Mouse (Mus musculus) cerebellum, adult 11 months (tissue): ENCODE results near the gene Spata3.

Experiments
- DNase-seq: peaks from one replicate; pipeline ENCODE4 v3.0.0; 2022

Spata3 gene

DNA sequence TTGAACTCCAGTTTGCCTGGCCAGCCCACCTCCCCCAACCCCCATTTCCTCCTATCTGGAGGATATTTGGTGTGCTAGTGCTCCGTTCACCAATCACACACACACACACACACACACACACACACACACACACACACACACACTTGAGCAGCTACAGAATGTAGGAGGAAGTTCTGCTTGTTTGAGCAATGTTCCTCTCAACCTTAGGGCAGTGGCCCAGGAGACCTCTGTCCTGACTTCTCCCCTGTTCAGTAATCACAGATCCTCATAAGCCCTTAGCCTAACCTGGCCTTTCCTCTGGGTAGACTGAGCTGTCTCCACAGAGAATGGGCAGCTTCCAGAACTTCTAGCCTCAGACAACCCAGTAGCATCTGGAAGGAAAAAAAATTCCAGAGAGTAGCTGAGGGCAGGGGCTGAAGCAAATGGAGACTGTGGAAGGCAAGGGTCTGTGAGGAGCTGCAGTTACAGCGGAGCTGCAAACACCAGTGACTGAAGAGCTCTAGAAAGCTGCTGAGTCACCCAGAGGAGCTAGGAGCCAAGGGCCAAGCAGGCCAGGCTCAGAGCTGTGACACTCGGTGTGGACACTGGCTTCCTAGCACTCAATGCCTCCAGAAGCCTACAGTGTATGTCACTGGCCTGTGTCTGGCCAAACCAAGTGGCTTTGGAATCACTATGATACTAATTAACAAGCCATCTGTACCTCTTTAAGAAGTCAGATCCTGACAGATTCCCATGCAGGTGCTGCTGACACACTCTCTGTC lies 21.8 kb downstream of the Spata3 start:
- peak; percentile 49 for DNase-seq

DNA sequence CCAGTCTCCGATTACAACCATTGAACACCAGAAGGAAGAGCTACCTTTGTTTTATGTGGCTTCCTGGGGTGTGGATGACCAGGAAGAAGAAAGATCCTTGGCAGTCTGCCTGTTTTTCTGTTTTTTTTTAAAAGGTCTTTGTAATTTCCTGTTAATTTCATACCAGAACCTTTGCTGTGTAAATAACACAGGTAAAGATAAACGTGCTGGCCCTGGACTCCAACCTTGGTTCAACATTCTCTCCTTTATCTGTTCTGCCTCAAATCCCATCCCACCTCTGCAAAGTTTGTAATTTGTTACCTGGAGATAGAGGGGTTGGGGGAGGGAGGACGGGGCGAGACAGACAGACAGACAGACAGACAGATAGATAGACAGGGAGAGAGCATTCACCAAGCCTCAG lies 23.5 kb downstream of the Spata3 start:
- DNase-seq, result no peak

DNA sequence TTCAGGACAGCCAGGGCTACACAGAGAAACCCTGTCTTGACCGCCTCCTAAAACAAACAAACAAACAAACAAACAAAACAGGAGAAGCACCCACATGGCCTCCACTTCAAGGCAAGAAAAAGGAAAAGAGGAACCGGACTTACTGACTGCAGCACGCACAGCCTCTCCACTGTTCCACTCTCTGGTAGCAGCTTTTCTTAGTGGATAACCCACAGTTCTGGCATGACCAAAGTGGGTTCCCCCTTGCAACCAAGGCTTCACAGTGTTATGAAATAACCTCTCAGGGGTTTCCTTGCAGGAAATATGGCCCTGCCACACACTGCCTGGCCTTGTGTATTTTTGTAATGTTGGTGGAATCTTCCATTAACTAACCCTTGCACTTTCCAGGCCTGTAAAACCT lies 24.2 kb downstream of the Spata3 start:
- DNase-seq, result no peak

GRCm38 (mm10) chr1:86045056-86045455 lies 28.4 kb downstream of the Spata3 start:
- DNase-seq, result no peak

- no peak for DNase-seq
Observed at GRCm38 (mm10) chr1:86045848-86046805, 29.5 kb downstream of the Spata3 start, which contains the start of gene 2810459M11Rik. TSS of gene 2810459M11Rik (plus strand) at chr1:86045863.

GRCm38 (mm10) chr1:86046833-86047563 lies 30.4 kb downstream of the Spata3 start:
- DNase-seq, result no peak

DNA sequence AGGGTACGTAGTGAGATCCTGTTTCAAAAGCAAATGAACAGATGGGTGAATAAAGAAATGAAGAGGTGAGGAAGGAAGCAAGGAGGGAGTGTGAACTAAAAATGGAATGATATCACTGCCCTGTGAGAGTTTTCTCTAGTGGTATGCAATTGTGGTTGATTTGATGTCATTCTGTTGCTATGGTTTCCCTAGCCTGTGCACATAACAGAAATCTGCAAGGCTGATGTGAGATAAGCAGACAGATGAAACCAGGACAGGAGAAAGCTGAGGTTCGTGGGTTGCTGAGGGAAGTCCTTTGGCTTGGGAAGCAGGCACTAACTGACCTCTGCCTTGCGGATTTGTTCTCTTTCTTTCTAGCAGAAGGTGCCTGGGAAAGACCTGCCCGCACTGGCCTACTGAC lies 31.6 kb downstream of the Spata3 start:
- DNase-seq, result no peak

GRCm38 (mm10) chr1:86048744-86049143 lies 32.1 kb downstream of the Spata3 start:
- DNase-seq, result no peak

DNA sequence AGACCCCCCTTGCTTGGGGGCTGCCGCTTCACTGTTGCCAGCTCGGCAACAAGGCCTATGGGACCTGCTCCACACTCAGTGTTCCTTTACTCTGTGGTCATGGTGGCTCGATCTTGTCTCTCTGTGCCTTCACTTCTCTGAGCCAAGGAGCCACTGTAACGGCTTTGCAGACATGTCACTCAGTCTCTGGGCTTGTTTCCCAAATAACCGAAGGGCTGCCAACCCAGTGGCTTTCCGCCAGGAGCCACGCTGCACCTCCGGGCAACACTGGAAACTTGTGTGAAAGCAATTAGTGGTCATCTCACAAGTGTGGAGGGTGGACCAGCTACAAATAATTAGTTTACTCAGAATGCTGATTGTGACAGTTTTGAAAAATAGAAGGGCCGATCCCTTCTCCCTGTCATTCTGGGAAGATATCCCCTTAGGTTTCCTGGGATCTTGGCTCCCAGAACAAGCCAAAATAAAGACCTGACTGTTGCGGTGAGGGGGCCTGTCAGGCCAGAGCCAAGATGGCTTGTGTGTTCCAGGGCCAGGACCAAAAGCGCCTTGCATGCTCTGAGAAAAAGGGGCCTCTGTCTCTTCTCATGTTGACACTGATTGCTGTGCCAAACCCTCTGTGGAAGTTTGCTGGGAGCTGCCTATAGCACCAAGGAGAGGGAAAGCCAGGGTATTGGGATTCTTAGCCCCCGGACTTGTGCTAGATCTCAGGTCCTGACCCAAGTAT lies 36.7 kb downstream of the Spata3 start:
- peak; percentile 61 for DNase-seq

DNA sequence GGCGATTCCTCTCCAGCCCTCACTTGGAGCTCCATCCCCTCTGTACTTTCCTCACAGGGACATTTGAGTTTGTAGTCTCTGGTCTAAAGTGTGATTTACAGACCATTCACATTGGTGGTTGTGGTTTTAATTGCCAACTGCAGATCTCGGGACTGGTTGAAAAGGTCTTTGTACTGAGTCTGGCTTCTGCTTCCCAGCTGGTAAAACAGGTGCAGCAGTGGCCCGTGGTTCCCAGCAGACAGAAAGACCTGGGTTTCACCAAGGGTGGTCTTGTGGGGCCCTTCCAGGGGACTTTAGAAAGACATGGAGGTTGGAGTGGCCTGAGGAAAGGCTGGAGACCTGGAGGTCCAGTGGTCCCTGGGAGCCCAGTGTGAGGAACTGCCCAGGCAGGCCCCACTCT lies 38.3 kb downstream of the Spata3 start:
- DNase-seq, result no peak

DNA sequence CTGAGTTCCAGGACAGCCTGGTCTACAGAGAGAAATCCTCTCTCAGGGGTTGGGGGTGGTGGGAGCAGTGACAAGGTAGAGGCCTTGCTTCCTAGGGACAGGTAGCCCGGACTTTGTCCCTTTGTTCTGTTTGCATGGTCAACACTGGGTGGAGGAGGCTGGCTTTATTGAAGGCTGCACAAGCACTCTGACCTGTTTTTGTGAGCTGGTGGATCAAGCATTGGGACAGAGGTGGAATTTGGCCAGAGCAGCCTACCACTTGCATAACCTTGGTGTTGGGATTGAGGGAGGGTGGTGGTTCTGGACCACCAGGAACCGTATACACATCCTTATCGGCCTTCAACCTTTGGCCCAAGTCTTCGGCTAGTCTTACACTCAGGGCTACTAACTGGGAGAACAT lies 39.7 kb downstream of the Spata3 start:
- DNase-seq, result no peak

DNA sequence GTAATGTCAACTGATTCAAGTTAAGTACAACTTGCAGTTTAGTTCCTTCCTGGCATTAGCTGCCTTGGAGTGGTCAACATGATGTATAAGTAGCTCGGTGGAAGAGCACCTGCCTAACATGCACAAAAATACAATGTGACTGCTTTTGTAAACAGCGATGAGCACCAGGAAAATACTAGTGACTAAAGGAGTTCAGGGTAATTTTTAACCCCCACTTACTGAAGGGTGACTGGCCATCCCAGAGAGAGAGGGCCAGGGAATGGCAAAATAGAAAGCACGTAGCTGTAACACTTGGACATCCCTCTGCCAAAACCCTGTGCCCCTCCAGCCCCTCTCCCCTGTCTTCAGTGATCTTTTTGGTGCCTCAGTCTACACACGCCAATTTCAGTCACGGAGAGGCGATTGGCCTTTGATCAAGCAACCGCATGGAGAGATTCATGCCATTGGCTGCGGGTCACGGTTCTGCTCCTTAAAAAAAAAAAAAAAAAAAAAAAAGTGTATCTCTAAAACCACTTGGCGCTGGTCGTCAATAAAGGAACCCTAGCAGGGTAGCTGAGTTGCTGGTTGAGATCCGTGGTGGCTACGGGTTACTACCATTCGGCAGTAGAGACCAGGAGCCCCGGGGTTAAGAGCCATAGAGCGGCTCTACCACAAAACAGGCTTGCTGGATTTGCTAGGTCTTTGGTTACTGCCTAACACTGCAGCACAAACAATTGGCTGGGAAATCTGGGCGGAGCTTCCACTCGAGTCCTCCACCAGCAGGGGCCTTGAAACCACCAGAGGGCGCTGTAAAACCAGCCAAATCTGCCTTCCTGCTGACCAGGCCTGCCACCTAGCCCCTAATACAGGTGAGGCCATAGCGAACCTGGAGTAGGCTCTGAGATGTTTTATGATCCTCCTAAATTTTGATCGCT lies 42.5 kb downstream of the Spata3 start:
- DNase-seq, result peak; percentile 96

- no peak for DNase-seq
Observed at GRCm38 (mm10) chr1:86062523-86062922, 45.9 kb downstream of the Spata3 start.

GRCm38 (mm10) chr1:86064271-86064991 lies 47.8 kb downstream of the Spata3 start, which contains the start of gene Psmd1:
TSS of gene Psmd1 (plus strand) at chr1:86064387.
- peak; percentile 82 for DNase-seq

DNA sequence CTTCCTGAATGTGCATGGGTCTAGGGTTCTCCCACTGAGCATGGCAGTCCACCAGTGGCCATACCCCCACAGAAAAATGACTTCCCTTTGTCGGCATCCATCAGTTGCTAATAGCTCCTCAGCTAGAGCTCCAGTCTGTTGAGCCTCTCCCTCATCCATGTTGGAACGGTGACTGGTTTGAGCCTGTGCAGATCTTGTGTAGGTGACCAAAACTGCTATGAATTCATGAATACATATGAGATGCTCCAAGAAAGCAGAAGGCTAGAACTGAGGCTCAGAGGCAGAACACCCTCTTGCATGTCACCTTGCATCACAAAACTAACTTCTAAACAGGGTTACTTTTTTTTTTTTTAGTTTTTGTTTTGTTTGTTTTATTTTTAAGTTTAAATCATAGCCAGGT lies 59.9 kb downstream of the Spata3 start:
- no peak for DNase-seq
